9 mouse cellular contexts compared by ENCODE assay signal in genomic region chr12:104247553-104248002, GRCm38 (mm10). TPM values are rescaled to one million over a fixed set of nuclear protein-coding genes. Genes with fewer than 3 reads are reported as not detected.
DNase-seq lines count a peak whose midpoint lies in the region; ATAC-seq and TF ChIP-seq lines count a peak whose summit lies in the region.
"Had no signal": no experiment of that assay in that cellular context is flagged by ENCODE, and none has a peak within 500 bp of the region (broad histone marks: within the 10 kb centered on the region; RNA-seq: fewer than 3 reads in every experiment).

No protein-coding gene starts in this region.

- H3K4me2 ChIP-seq in midbrain, embryonic 13.5 days (replicated peaks): no peak overlapping the region

- H3K27ac ChIP-seq in embryonic fibroblast, embryonic 13.5 days (ENCODE audit: insufficient read depth, low read length): peak overlapping the region; percentile 78
- peak overlapping the region; percentile 37; the same call in 1 of the 2 replicates for H3K27ac ChIP-seq in midbrain, embryonic 13.5 days
- H3K27ac ChIP-seq: left cerebral cortex, adult 2 months had no signal

- peak; percentile 33 for DNase-seq in heart, adult 8-10 months (ENCODE audit: low spot score)
- DNase-seq in heart, postnatal 25 days (ENCODE audit: low spot score): no peak
- DNase-seq in ES-CJ7 (ENCODE audit: low read depth, low spot score): peak; percentile 92
- no peak for DNase-seq in spleen, postnatal 4 days (ENCODE audit: low spot score in 2 of 2)
- no peak for DNase-seq in ovary, postnatal 36 days (ENCODE audit: low spot score)
- DNase-seq in left cerebral cortex, postnatal 14 days (ENCODE audit: low spot score in 2 of 2): no peak

- no peaks in the 10 kb centered on the region for H3K9me3 ChIP-seq in midbrain, embryonic 13.5 days

- TF ChIP-seq CTCF in embryonic fibroblast, embryonic 13.5 days (IDR thresholded peaks at IDR 0.05; ENCODE audit: borderline replicate concordance, insufficient read depth, low read length): no peak

- peak; percentile 45; the same call in 1 of the 2 replicates for TF ChIP-seq POLR2A in embryonic fibroblast, embryonic 13.5 days (IDR thresholded peaks at IDR 0.05; ENCODE audit: low read depth, low read length)

- H3K36me3 ChIP-seq in midbrain, embryonic 13.5 days: no peaks in the 10 kb centered on the region

- H3K4me1 ChIP-seq in embryonic fibroblast, embryonic 13.5 days (ENCODE audit: control insufficient read depth, insufficient read depth, low read length): peaks cover 18% of the 10 kb centered on the region
- H3K4me1 ChIP-seq in midbrain, embryonic 13.5 days (replicated peaks): peaks cover 18% of the 10 kb centered on the region

- no peaks in the 10 kb centered on the region for H3K27me3 ChIP-seq in midbrain, embryonic 13.5 days

- H3K4me3 ChIP-seq in embryonic fibroblast, embryonic 13.5 days (ENCODE audit: insufficient read depth, low read length): no peak overlapping the region
- no peak overlapping the region for H3K4me3 ChIP-seq in midbrain, embryonic 13.5 days (replicated peaks)
- H3K4me3 ChIP-seq: left cerebral cortex, adult 2 months had no signal

- peak; percentile 81 for ATAC-seq in midbrain, embryonic 13.5 days

- no peak overlapping the region for H3K9ac ChIP-seq in midbrain, embryonic 13.5 days (replicated peaks)

- intact Hi-C loops in heart, postnatal 25 days (cut with DNase I): loop anchor here (10.0 kb wide), 1 partner anchor 167 kb away; no protein-coding TSS in a partner anchor
- intact Hi-C loops in left cerebral cortex, postnatal 14 days (cut with DNase I): loop anchor here (5.0 kb wide), 1 partner anchor 170 kb away; no protein-coding TSS in a partner anchor

RNA-seq across cellular contexts. Expression of gene Serpina3g, which starts 11.5 kb away (rescaled TPM):
- 1 to 10 TPM in 3 of 4 experiments, under 1 TPM in 1; 0.84 to 2.1 (median 1.8) TPM for total RNA-seq in heart, adult 8-10 months (2022)
- total RNA-seq in heart, postnatal 25 days (2021): 1 to 10 TPM in 1 of 2 experiments, under 1 TPM in 1; 0.57 to 1.1 TPM
- 54.6 and 89.6 TPM in 2 replicates for polyA plus RNA-seq in embryonic fibroblast, embryonic 13.5 days (2011; ENCODE audit: insufficient read length, low read depth, missing spikeins)
- polyA plus RNA-seq in midbrain, embryonic 13.5 days (2015; fragmentation: Nextera tagmentation; extraction: Ambion mirVana): 0.26 and 0.36 TPM in 2 replicates
- total RNA-seq in left cerebral cortex, postnatal 14 days (2021): under 1 TPM; 0.26 to 0.27 TPM
- total RNA-seq: left cerebral cortex, adult 2 months had no signal

RNA-seq across cellular contexts. Expression of gene Serpina3i, which starts 15.3 kb away (rescaled TPM):
- 1 to 10 TPM in 1 of 4 experiments, under 1 TPM in 2, not detected in 1; 0.23 to 1.6 (median 0.53) TPM for total RNA-seq in heart, adult 8-10 months (2022)
- total RNA-seq in heart, postnatal 25 days (2021): under 1 TPM in 1 of 2 experiments, not detected in 1; 0.73 TPM
- 1.6 TPM in 2 replicates for polyA plus RNA-seq in embryonic fibroblast, embryonic 13.5 days (2011; ENCODE audit: insufficient read length, low read depth, missing spikeins)
- polyA plus RNA-seq in midbrain, embryonic 13.5 days (2015; fragmentation: Nextera tagmentation; extraction: Ambion mirVana): not detected in 2 replicates
- not detected for total RNA-seq in left cerebral cortex, postnatal 14 days (2021)

RNA-seq across cellular contexts. Expression of gene Serpina3f, which starts 33.2 kb away (rescaled TPM):
- total RNA-seq in heart, adult 8-10 months (2022): not detected
- total RNA-seq in heart, postnatal 25 days (2021): under 1 TPM in 1 of 2 experiments, not detected in 1; 0.14 TPM
- polyA plus RNA-seq in embryonic fibroblast, embryonic 13.5 days (2011; ENCODE audit: insufficient read length, low read depth, missing spikeins): 0.33 and 0.74 TPM in 2 replicates
- polyA plus RNA-seq in midbrain, embryonic 13.5 days (2015; fragmentation: Nextera tagmentation; extraction: Ambion mirVana): 0.07 and 0.13 TPM in 2 replicates
- not detected for total RNA-seq in left cerebral cortex, postnatal 14 days (2021)
- total RNA-seq: left cerebral cortex, adult 2 months had no signal

Comparison
In these comparisons a context has a peak if more than half of its experiments do, and no peak if none do; other contexts are left out.
1. DNase-seq: peak in heart, adult 8-10 months (single experiment) and ES-CJ7 (single experiment); none in heart, postnatal 25 days (single experiment), spleen, postnatal 4 days (0 of 2), ovary, postnatal 36 days (single experiment) and left cerebral cortex, postnatal 14 days (0 of 2).